Comparison of ENCODE assay signal across 8 mouse cellular contexts in the genomic region with DNA sequence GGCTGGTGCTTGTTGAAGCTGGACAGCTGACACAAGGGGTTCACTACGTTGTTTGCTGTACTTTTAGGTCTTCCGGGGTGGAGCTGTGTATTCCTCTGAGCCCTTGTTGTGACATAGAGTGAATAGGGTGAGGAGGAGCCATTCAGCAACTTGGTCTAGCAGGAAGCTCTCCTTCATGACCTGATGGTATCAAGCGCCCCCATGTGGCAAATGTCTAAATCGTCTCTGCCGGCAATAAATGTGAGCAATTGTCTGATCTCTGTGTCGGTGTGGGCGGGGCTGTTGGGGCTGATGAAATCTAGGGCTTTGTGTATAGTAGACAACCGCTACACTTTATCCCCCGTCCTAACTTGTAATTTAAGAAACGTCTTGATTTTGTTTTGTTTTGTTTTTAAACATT.
A peak's percentile ranks its signal among the peaks of the same experiment; 100 is the strongest.
DNase-seq lines count a peak whose midpoint lies in the region; ATAC-seq lines count a peak whose summit lies in the region.

No protein-coding gene starts in this region.

- H3K27me3 ChIP-seq in hindbrain, embryonic 11.5 days (ENCODE audit: control insufficient read depth, insufficient read depth, low read length) = no peaks in the 10 kb centered on the region

- no peak overlapping the region for H3K4me3 ChIP-seq in hindbrain, embryonic 11.5 days (ENCODE audit: low read depth, low read length)

- ATAC-seq in hindbrain, embryonic 11.5 days (ENCODE audit: low FRiP score) = peak; percentile 90

- H3K27ac ChIP-seq in hindbrain, embryonic 11.5 days (ENCODE audit: low read depth, low read length) = no peak overlapping the region

- WGBS in hindbrain, embryonic 11.5 days = 3% methylated on average over 10 of the region's 10 CpGs

- no peaks in the 10 kb centered on the region for H3K4me1 ChIP-seq in hindbrain, embryonic 11.5 days (replicated peaks; ENCODE audit: control insufficient read depth, insufficient read depth, low read length)

- DNase-seq in Muller cell, postnatal 12 days (ENCODE audit: inconsistent ontology term) = peak; percentile 85
- peak; percentile 94 to 95 for DNase-seq in cerebellum, postnatal 10 days
- peak; percentile 58 to 80 for DNase-seq in frontal cortex, postnatal 10 days (ENCODE audit: low spot score in 2 of 2)
- DNase-seq in hindbrain, embryonic 11.5 days (ENCODE audit: low spot score) = peak; percentile 94
- DNase-seq in layer of hippocampus, postnatal 10 days (ENCODE audit: low spot score in 2 of 2) = peak; percentile 90 to 93
- DNase-seq in lung, postnatal 10 days = peak; percentile 96
- DNase-seq in ovary, postnatal 36 days (ENCODE audit: low spot score) = peak; percentile 82
- DNase-seq in thymus, postnatal 14 days = peak; percentile 90

- H3K9ac ChIP-seq in hindbrain, embryonic 11.5 days (ENCODE audit: low read depth, low read length) = no peak overlapping the region

- H3K4me2 ChIP-seq in hindbrain, embryonic 11.5 days (replicated peaks; ENCODE audit: low read depth, low read length) = no peak overlapping the region

- no peaks in the 10 kb centered on the region for H3K9me3 ChIP-seq in hindbrain, embryonic 11.5 days (ENCODE audit: control insufficient read depth, low read length)

- H3K36me3 ChIP-seq in hindbrain, embryonic 11.5 days (ENCODE audit: control insufficient read depth, insufficient read depth, low read length) = no peaks in the 10 kb centered on the region
